Mouse (Mus musculus): ENCODE results near the gene Adamts12.

GRCm38 (mm10) chr15:11186711-11187110 lies 122.1 kb downstream of the Adamts12 start:
- no peak for TF ChIP-seq MYC (IDR thresholded peaks at IDR 0.05; ENCODE audit: low read depth, low read length)
- TF ChIP-seq MAFK (IDR thresholded peaks at IDR 0.05; ENCODE audit: insufficient replicate concordance, low read length) = no peak
- TF ChIP-seq CTCF (conservative IDR thresholded peaks at IDR 0.05 in 1 of 2, IDR thresholded peaks at IDR 0.05 in 1 of 2; ENCODE audit: low read depth in 2 of 2, low read length in 2 of 2) = no peak
- no peak for TF ChIP-seq POLR2A (IDR thresholded peaks at IDR 0.05; ENCODE audit: low read depth, low read length)
